ENCODE assay signal across 20 mouse cellular contexts in genomic region chr6:28860450-28860849, GRCm38 (mm10). TPM values are rescaled to one million over a fixed set of nuclear protein-coding genes. Genes with fewer than 3 reads are reported as not detected.
"Had no signal": no experiment of that assay in that cellular context is flagged by ENCODE, and none has a peak within 500 bp of the region (broad histone marks: within the 10 kb centered on the region; RNA-seq: fewer than 3 reads in every experiment).

No protein-coding gene starts in this region.

- H3K27ac ChIP-seq: lung, embryonic 15.5 days; macrophage; midbrain, embryonic 12.5 days; midbrain, embryonic 15.5 days; neural tube, embryonic 12.5 days; stomach, embryonic 15.5 days; stomach, postnatal 0 days had no signal

- H3K4me2 ChIP-seq: lung, embryonic 15.5 days; midbrain, embryonic 12.5 days; midbrain, embryonic 15.5 days; neural tube, embryonic 12.5 days; stomach, embryonic 15.5 days had no signal

- H3K4me3 ChIP-seq: lung, embryonic 15.5 days; megakaryocyte, embryonic 14.5 days; midbrain, embryonic 12.5 days; midbrain, embryonic 15.5 days; neural tube, embryonic 12.5 days; stomach, embryonic 15.5 days had no signal

- H3K9ac ChIP-seq: liver, postnatal 0 days; lung, embryonic 15.5 days; midbrain, embryonic 12.5 days; midbrain, embryonic 15.5 days; neural tube, embryonic 12.5 days; stomach, embryonic 15.5 days had no signal

- DNase-seq: liver, postnatal 0 days; lung, adult 2 months; lung, postnatal 14 days; lung, postnatal 36 days; right cerebral cortex, postnatal 14 days; thymus, adult 2 months; thymus, postnatal 25 days; thymus, postnatal 4 days had no signal

- H3K9me3 ChIP-seq: lung, embryonic 15.5 days; megakaryocyte, embryonic 14.5 days; midbrain, embryonic 12.5 days; midbrain, embryonic 15.5 days; neural tube, embryonic 12.5 days; stomach, embryonic 15.5 days had no signal

- H3K36me3 ChIP-seq: lung, embryonic 15.5 days; midbrain, embryonic 12.5 days; midbrain, embryonic 15.5 days; neural tube, embryonic 12.5 days; stomach, embryonic 15.5 days had no signal

- H3K27me3 ChIP-seq: lung, embryonic 15.5 days; megakaryocyte, embryonic 14.5 days; midbrain, embryonic 12.5 days; midbrain, embryonic 15.5 days; neural tube, embryonic 12.5 days; stomach, embryonic 15.5 days had no signal

- ATAC-seq: liver, postnatal 0 days; lung, postnatal 0 days; midbrain, embryonic 15.5 days had no signal

RNA-seq across cellular contexts. Expression of gene Lrrc4, which starts 28.9 kb away (rescaled TPM):
- total RNA-seq: megakaryocyte progenitor cell, adult 5-6 weeks; monocyte, adult 5-6 weeks; neutrophil, adult 5-6 weeks had no signal
